Mouse (Mus musculus): ENCODE measurements around the gene 2610318N02Rik. TPM values are rescaled to one million over a fixed set of nuclear protein-coding genes. Genes with fewer than 3 reads are reported as not detected.

Gene 2610318N02Rik
- total RNA-seq, 2 experiments from 2014 or later = 2.4 TPM; not detected in 1

Small RNA genes lying within 50 kb of the gene (microRNA-seq; reads per million reads assigned to microRNA genes)
- 75.5 to 216 reads per million in 2 experiments for gene Mir130b
- gene Mir301b = 0.36 to 3.8 reads per million in 2 experiments

Other genes starting within 250 kb of the 2610318N02Rik start
- gene Ppm1f, start 228.7 kb downstream of the 2610318N02Rik start, total RNA-seq (2021) = 10 to 100 TPM; 33.4 to 35.7 TPM
- 100 to 1,000 TPM; 109 to 114 TPM for gene Mapk1, start 141.8 kb downstream of the 2610318N02Rik start, total RNA-seq (2021)
- 1 to 10 TPM; 2.9 to 3.3 TPM for gene Ypel1, start 55.5 kb downstream of the 2610318N02Rik start, total RNA-seq (2021)
- gene Ppil2, start 13.9 kb downstream of the 2610318N02Rik start, total RNA-seq (2021) = 10 to 100 TPM; 42.4 to 43.1 TPM
- 1 to 10 TPM; 6.7 to 9.3 TPM for gene Sdf2l1, start 7.2 kb upstream of the 2610318N02Rik start, total RNA-seq (2021)
- gene Ydjc, start 19.5 kb upstream of the 2610318N02Rik start, total RNA-seq (2021) = 1 to 10 TPM; 1.3 TPM
- under 1 TPM in 1 of 2 experiments, not detected in 1; 0.31 TPM for gene Ccdc116, start 22.1 kb upstream of the 2610318N02Rik start, total RNA-seq (2021)
- 100 to 1,000 TPM; 114 to 118 TPM for gene Ube2l3, start 77.5 kb upstream of the 2610318N02Rik start, total RNA-seq (2021)
- under 1 TPM; 0.05 to 0.07 TPM for gene Rimbp3, start 83.4 kb upstream of the 2610318N02Rik start, total RNA-seq (2021)
- 1 to 10 TPM; 1.8 to 2.1 TPM for gene Hic2, start 108.4 kb upstream of the 2610318N02Rik start, total RNA-seq (2021)
- 1 to 10 TPM; 2.7 to 3.9 TPM for gene Tmem191c, start 150.9 kb upstream of the 2610318N02Rik start, total RNA-seq (2021)
- 1 to 10 TPM; 2.1 to 2.2 TPM for gene Serpind1, start 206.2 kb upstream of the 2610318N02Rik start, total RNA-seq (2021)